Mouse (Mus musculus): ENCODE results near the gene Gm13030. TPM values are rescaled to one million over a fixed set of nuclear protein-coding genes. Genes with fewer than 3 reads are reported as not detected.

Gm13030 gene
- polyA plus RNA-seq, 1 experiment from 2014 or later: not detected

- Histone ChIP-seq H3K27me3 (ENCODE audit: insufficient read depth, low read length) (no peaks in the 10 kb centered on the region), H3K9ac (replicated peaks; ENCODE audit: low read length) (no peak overlapping the region), H3K27ac (ENCODE audit: low read length) (no peak overlapping the region), H3K9me3 (ENCODE audit: low read length) (no peaks in the 10 kb centered on the region), H3K4me3 (ENCODE audit: low read length) (no peak overlapping the region), H3K4me2 (replicated peaks; ENCODE audit: low read depth, low read length) (no peak overlapping the region), H3K4me1 (ENCODE audit: insufficient read depth, low read length) (no peaks in the 10 kb centered on the region), H3K36me3 (ENCODE audit: insufficient read depth, low read length) (peaks cover 35% of the 10 kb centered on the region)
- no peak for ATAC-seq (ENCODE audit: low FRiP score, low TSS enrichment)
- 62% methylated on average over 6 of the region's 6 CpGs for WGBS
Observed at GRCm38 (mm10) chr4:138892655-138893054, 18.9 kb upstream of the Gm13030 start.

GRCm38 (mm10) chr4:138889635-138890034 is 15.9 kb upstream of the Gm13030 start:
- no peak for ATAC-seq (ENCODE audit: low FRiP score, low TSS enrichment)
- WGBS: 81% methylated on average over 8 of the region's 8 CpGs
- H3K4me2 ChIP-seq (replicated peaks; ENCODE audit: low read depth, low read length): no peak overlapping the region

GRCm38 (mm10) chr4:138889165-138889564 is 15.4 kb upstream of the Gm13030 start:
- ATAC-seq (ENCODE audit: low FRiP score, low TSS enrichment): no peak
- no peak overlapping the region for H3K27ac ChIP-seq (ENCODE audit: low read length)
- H3K9ac ChIP-seq (replicated peaks; ENCODE audit: low read length): no peak overlapping the region
- no peak overlapping the region for H3K4me2 ChIP-seq (replicated peaks; ENCODE audit: low read depth, low read length)
- H3K9me3 ChIP-seq (ENCODE audit: low read length): no peaks in the 10 kb centered on the region
- H3K36me3 ChIP-seq (ENCODE audit: insufficient read depth, low read length): peaks cover 9% of the 10 kb centered on the region; the same call in 1 of the 2 replicates
- no peak overlapping the region for H3K4me3 ChIP-seq (ENCODE audit: low read length)
- H3K27me3 ChIP-seq (ENCODE audit: insufficient read depth, low read length): no peaks in the 10 kb centered on the region
- 63% methylated on average over 7 of the region's 7 CpGs for WGBS
- 0 out of 2 replicates have a peak, but pooled peaks cover under 1% of the 10 kb centered on the region for H3K4me1 ChIP-seq (ENCODE audit: insufficient read depth, low read length)

More at GRCm38 (mm10) chr4:138889635-138890034, 15.9 kb upstream of the Gm13030 start:
- H3K9ac ChIP-seq (replicated peaks; ENCODE audit: low read length): no peak overlapping the region
- H3K9me3 ChIP-seq (ENCODE audit: low read length): no peaks in the 10 kb centered on the region
- no peak overlapping the region for H3K4me3 ChIP-seq (ENCODE audit: low read length)
- H3K27me3 ChIP-seq (ENCODE audit: insufficient read depth, low read length): no peaks in the 10 kb centered on the region
- H3K4me1 ChIP-seq (ENCODE audit: insufficient read depth, low read length): no peaks in the 10 kb centered on the region
- peaks cover 14% of the 10 kb centered on the region; the same call in 1 of the 2 replicates for H3K36me3 ChIP-seq (ENCODE audit: insufficient read depth, low read length)
- no peak overlapping the region for H3K27ac ChIP-seq (ENCODE audit: low read length)

- WGBS: 10% methylated on average over 6 of the region's 6 CpGs
- no peaks in the 10 kb centered on the region for H3K27me3 ChIP-seq (ENCODE audit: insufficient read depth, low read length)
- no peaks in the 10 kb centered on the region for H3K36me3 ChIP-seq (ENCODE audit: insufficient read depth, low read length)
- no peaks in the 10 kb centered on the region for H3K9me3 ChIP-seq (ENCODE audit: low read length)
- no peak overlapping the region for H3K9ac ChIP-seq (replicated peaks; ENCODE audit: low read length)
- ATAC-seq (ENCODE audit: low FRiP score, low TSS enrichment): peak; percentile 64; the same call in 1 of the 2 replicates
- no peak overlapping the region for H3K27ac ChIP-seq (ENCODE audit: low read length)
- H3K4me2 ChIP-seq (replicated peaks; ENCODE audit: low read depth, low read length): no peak overlapping the region
- peaks cover 13% of the 10 kb centered on the region for H3K4me1 ChIP-seq (ENCODE audit: insufficient read depth, low read length)
- H3K4me3 ChIP-seq (ENCODE audit: low read length): no peak overlapping the region
Observed at GRCm38 (mm10) chr4:138884261-138884660, 10.5 kb upstream of the Gm13030 start.

- H3K27me3 ChIP-seq (ENCODE audit: insufficient read depth, low read length): no peaks in the 10 kb centered on the region
- H3K9ac ChIP-seq (replicated peaks; ENCODE audit: low read length): peak overlapping the region; percentile 49
- peak overlapping the region; percentile 46 for H3K4me2 ChIP-seq (replicated peaks; ENCODE audit: low read depth, low read length)
- no peak for ATAC-seq (ENCODE audit: low FRiP score, low TSS enrichment)
- 0 out of 2 replicates have a peak overlapping the region, but pooled peaks have one; percentile 9 for H3K4me3 ChIP-seq (ENCODE audit: low read length)
- no peaks in the 10 kb centered on the region for H3K36me3 ChIP-seq (ENCODE audit: insufficient read depth, low read length)
- WGBS: 12% methylated on average over 16 of the region's 16 CpGs
- H3K4me1 ChIP-seq (ENCODE audit: insufficient read depth, low read length): peaks cover 23% of the 10 kb centered on the region
- H3K27ac ChIP-seq (ENCODE audit: low read length): no peak overlapping the region
- no peaks in the 10 kb centered on the region for H3K9me3 ChIP-seq (ENCODE audit: low read length)
Observed at GRCm38 (mm10) chr4:138882179-138882578, 8.4 kb upstream of the Gm13030 start.

- Histone ChIP-seq H3K9me3 (ENCODE audit: low read length) (no peaks in the 10 kb centered on the region), H3K9ac (replicated peaks; ENCODE audit: low read length) (no peak overlapping the region), H3K4me1 (ENCODE audit: insufficient read depth, low read length) (peaks cover 23% of the 10 kb centered on the region), H3K27me3 (ENCODE audit: insufficient read depth, low read length) (no peaks in the 10 kb centered on the region), H3K4me3 (ENCODE audit: low read length) (no peak overlapping the region), H3K36me3 (ENCODE audit: insufficient read depth, low read length) (no peaks in the 10 kb centered on the region), H3K4me2 (replicated peaks; ENCODE audit: low read depth, low read length) (no peak overlapping the region), H3K27ac (ENCODE audit: low read length) (no peak overlapping the region)
- ATAC-seq (ENCODE audit: low FRiP score, low TSS enrichment): no peak
- 87% methylated on average over 7 of the region's 7 CpGs for WGBS
Observed at GRCm38 (mm10) chr4:138880811-138881584, 7.2 kb upstream of the Gm13030 start.

- Histone ChIP-seq H3K27ac (ENCODE audit: low read length) (no peak overlapping the region), H3K9me3 (ENCODE audit: low read length) (no peaks in the 10 kb centered on the region), H3K27me3 (ENCODE audit: insufficient read depth, low read length) (no peaks in the 10 kb centered on the region), H3K36me3 (ENCODE audit: insufficient read depth, low read length) (no peaks in the 10 kb centered on the region), H3K9ac (replicated peaks; ENCODE audit: low read length) (no peak overlapping the region), H3K4me1 (ENCODE audit: insufficient read depth, low read length) (peaks cover 23% of the 10 kb centered on the region), H3K4me3 (ENCODE audit: low read length) (no peak overlapping the region), H3K4me2 (replicated peaks; ENCODE audit: low read depth, low read length) (no peak overlapping the region)
- no peak for ATAC-seq (ENCODE audit: low FRiP score, low TSS enrichment)
- WGBS: 82% methylated on average over 11 of the region's 11 CpGs
Observed at GRCm38 (mm10) chr4:138879808-138880207, 6.0 kb upstream of the Gm13030 start.

- Histone ChIP-seq H3K4me3 (ENCODE audit: low read length) (no peak overlapping the region), H3K4me1 (ENCODE audit: insufficient read depth, low read length) (peaks cover 21% of the 10 kb centered on the region), H3K9ac (replicated peaks; ENCODE audit: low read length) (no peak overlapping the region), H3K27me3 (ENCODE audit: insufficient read depth, low read length) (no peaks in the 10 kb centered on the region), H3K36me3 (ENCODE audit: insufficient read depth, low read length) (no peaks in the 10 kb centered on the region), H3K4me2 (replicated peaks; ENCODE audit: low read depth, low read length) (no peak overlapping the region), H3K27ac (ENCODE audit: low read length) (no peak overlapping the region), H3K9me3 (ENCODE audit: low read length) (no peaks in the 10 kb centered on the region)
- ATAC-seq (ENCODE audit: low FRiP score, low TSS enrichment): no peak
- 35% methylated on average over 8 of the region's 8 CpGs for WGBS
Observed at GRCm38 (mm10) chr4:138878783-138879182, 5.0 kb upstream of the Gm13030 start.

- Histone ChIP-seq H3K27ac (ENCODE audit: low read length) (no peak within 1 kb of the TSS), H3K27me3 (ENCODE audit: insufficient read depth, low read length) (no peaks in the 10 kb centered on the region), H3K9ac (replicated peaks; ENCODE audit: low read length) (no peak within 1 kb of the TSS), H3K36me3 (ENCODE audit: insufficient read depth, low read length) (no peaks in the 10 kb centered on the region), H3K4me2 (replicated peaks; ENCODE audit: low read depth, low read length) (no peak within 1 kb of the TSS), H3K9me3 (ENCODE audit: low read length) (no peaks in the 10 kb centered on the region), H3K4me1 (ENCODE audit: insufficient read depth, low read length) (peaks cover 21% of the 10 kb centered on the region), H3K4me3 (ENCODE audit: low read length) (no peak within 1 kb of the TSS)
- WGBS: 59% methylated on average over 4 of the region's 4 CpGs
- ATAC-seq (ENCODE audit: low FRiP score, low TSS enrichment): peak; percentile 19; the same call in 1 of the 2 replicates
Observed at GRCm38 (mm10) chr4:138877731-138878130, 4.0 kb upstream of the Gm13030 start, which contains the start of gene Pla2g2e. Gene Pla2g2e (plus strand): TSS chr4:138877942.

- no peak for ATAC-seq (ENCODE audit: low FRiP score, low TSS enrichment)
- Histone ChIP-seq H3K36me3 (ENCODE audit: insufficient read depth, low read length) (no peaks in the 10 kb centered on the region), H3K9ac (replicated peaks; ENCODE audit: low read length) (no peak overlapping the region), H3K27me3 (ENCODE audit: insufficient read depth, low read length) (no peaks in the 10 kb centered on the region), H3K4me1 (ENCODE audit: insufficient read depth, low read length) (peaks cover 13% of the 10 kb centered on the region), H3K4me3 (ENCODE audit: low read length) (no peak overlapping the region), H3K4me2 (replicated peaks; ENCODE audit: low read depth, low read length) (no peak overlapping the region), H3K27ac (ENCODE audit: low read length) (no peak overlapping the region), H3K9me3 (ENCODE audit: low read length) (0 out of 2 replicates have a peak, but pooled peaks cover 2% of the 10 kb centered on the region)
- 94% methylated on average over 2 of the region's 2 CpGs for WGBS
Observed at GRCm38 (mm10) chr4:138875986-138876385, 2.2 kb upstream of the Gm13030 start.

All from kidney, embryonic 16.5 days (tissue).